Mouse (Mus musculus) lung, embryonic 14.5 days (tissue): Measurements from ENCODE around the gene Smurf2. TPM values are rescaled to one million over a fixed set of nuclear protein-coding genes. Genes with fewer than 3 reads are reported as not detected.

ENCODE experiments used
- ATAC-seq: fragments of 200-750 bp; cut with Nextera tagmentation; 2 replicates; pipeline ENCODE4 v1.8.0; 2017; ENCODE audit warnings: mild to moderate bottlenecking, moderate TSS enrichment, moderate library complexity; ENCODE audit not compliant: insufficient read depth
- DNase-seq: peaks from one replicate; pipeline ENCODE4 v3.0.0-alpha.2; 2015
- H3K27ac ChIP-seq: fragments of 300-500 bp; sonication (generic); 2 replicates; pipeline ENCODE4 v1.5.1; 2014; ENCODE audit warnings: low read depth, mild to moderate bottlenecking, moderate library complexity
- H3K27me3 ChIP-seq: fragments of 300-500 bp; sonication (generic); 2 replicates; pipeline ENCODE4 v1.6.1; 2014; ENCODE audit warnings: low read length, control low read depth; ENCODE audit not compliant: insufficient read depth
- H3K36me3 ChIP-seq: fragments of 300-500 bp; sonication (generic); 2 replicates; pipeline ENCODE4 v1.6.1; 2014; ENCODE audit warnings: control low read depth; ENCODE audit not compliant: insufficient read depth
- H3K4me1 ChIP-seq: fragments of 300-500 bp; sonication (generic); 2 replicates; pipeline ENCODE4 v1.6.1; 2014; ENCODE audit warnings: antibody characterized with exemption, control low read depth; ENCODE audit not compliant: insufficient read depth
- H3K4me2 ChIP-seq: fragments of 300-500 bp; sonication (generic); 2 replicates; pipeline ENCODE4 v1.6.1; 2014; ENCODE audit warnings: mild to moderate bottlenecking
- H3K4me3 ChIP-seq: fragments of 300-500 bp; sonication (generic); 2 replicates; pipeline ENCODE4 v1.5.1; 2014; ENCODE audit warnings: low read depth, low read length
- H3K9ac ChIP-seq: fragments of 300-500 bp; sonication (generic); 2 replicates; pipeline ENCODE4 v1.6.1; 2014
- H3K9me3 ChIP-seq: fragments of 300-500 bp; sonication (generic); 2 replicates; pipeline ENCODE4 v1.6.1; 2016; ENCODE audit warnings: low read depth, low read length, control low read depth
- CTCF ChIP-seq: IDR thresholded peaks from 2 replicates; pipeline ENCODE4 v1.5.1; 2016; ENCODE audit warnings: antibody characterized with exemption, low read depth
- WGBS: fragments of 180-500 bp; shearing (Covaris S2); extraction: QIAGEN DNeasy Blood & Tissue Kit; methylation state at CpG from one replicate; pipeline ENCODE4 v1.1.7; 2014; 5-methylcytosine and 5-hydroxymethylcytosine counted together
- polyA plus RNA-seq: library from polyadenylated mRNA; unstranded; fragments of >200 nt; fragmentation: Nextera tagmentation; extraction: Ambion mirVana; gene quantifications from 2 replicates; pipeline ENCODE4 v1.2.1, GENCODE M21; 2014

The Smurf2 gene
- polyA plus RNA-seq, 1 experiment from 2014 or later = 21.5 TPM

DNA sequence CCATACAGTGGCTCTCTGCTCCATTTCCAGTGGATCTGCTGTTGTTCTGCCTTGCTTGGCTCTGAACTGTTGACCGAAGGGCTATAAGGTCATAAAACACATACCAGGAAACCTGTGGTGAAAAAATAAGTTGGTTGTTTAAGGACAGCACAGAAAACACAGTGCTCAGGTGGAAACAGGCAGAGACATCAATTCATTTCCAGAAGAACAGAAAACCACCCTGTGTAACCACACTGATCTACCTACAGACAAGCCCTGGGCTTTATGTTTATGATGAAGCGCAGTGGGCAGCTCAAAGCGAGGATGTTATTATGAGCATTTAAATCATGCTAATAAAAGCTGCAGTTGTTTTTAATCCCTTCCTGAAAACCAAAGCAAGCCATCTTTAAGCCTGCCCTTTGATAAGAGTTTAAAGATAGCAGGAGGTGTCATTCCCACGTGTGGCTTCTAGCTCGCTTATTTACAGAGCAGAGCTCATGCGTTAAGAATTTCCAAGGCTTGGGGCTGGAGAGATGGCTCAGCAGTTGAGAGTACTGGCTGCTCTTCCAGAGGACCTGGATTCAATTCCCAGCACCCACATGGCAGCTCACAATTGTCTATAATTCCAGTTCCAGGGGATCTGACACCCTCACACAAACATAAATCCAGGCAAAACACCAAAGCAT lies 38.0 kb upstream of the Smurf2 start:
- ATAC-seq (no peak), DNase-seq (no peak)
- H3K27ac ChIP-seq = no peak overlapping the region
- H3K36me3 ChIP-seq = no peaks in the 10 kb centered on the region
- no peak overlapping the region for H3K4me2 ChIP-seq
- H3K9me3 ChIP-seq = peaks cover 3% of the 10 kb centered on the region; the same call in 1 of the 2 replicates
- no peak for TF ChIP-seq CTCF
- no peak overlapping the region for H3K4me3 ChIP-seq
- peaks cover 10% of the 10 kb centered on the region; the same call in 1 of the 2 replicates for H3K4me1 ChIP-seq
- no peaks in the 10 kb centered on the region for H3K27me3 ChIP-seq
- no peak overlapping the region for H3K9ac ChIP-seq
- 69% methylated on average over 6 of the region's 6 CpGs for WGBS

DNA sequence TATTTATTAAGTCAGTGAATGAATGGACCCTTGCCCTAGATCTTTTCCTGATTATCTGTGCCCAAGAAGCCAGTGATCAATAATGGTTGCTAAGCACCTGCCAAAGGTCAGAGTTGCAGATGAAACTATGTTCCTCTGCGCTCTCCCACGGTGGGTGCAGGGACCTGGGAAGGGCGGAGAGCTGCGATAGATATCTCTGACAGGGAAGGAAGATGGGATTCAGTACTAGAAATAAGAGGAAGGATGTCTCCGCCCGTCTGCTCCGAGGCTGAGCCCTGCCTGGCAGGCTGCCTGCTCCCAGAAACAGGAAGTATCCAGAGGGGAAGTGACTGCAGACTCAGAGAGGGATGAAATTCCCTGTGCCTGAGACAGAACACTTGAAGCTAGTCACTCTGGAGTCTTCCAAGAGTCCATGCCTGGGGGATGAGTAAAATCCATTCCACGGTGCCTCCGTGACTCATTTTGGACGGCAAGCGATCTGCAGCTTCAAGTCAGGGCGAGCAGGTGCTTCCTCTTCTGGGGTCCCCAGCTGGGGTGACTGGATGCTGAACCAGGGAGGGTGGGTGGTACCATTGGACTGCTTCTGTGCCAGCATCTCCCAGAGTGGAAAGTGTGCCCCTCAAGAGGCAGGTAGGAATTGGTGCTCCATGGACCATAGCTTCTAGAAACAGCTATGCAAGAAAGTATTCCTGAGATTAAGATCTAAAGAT lies 36.9 kb upstream of the Smurf2 start:
- H3K27me3 ChIP-seq = no peaks in the 10 kb centered on the region
- ATAC-seq = peak; percentile 52; the same call in 1 of the 2 replicates
- DNase-seq = peak; percentile 81
- peak overlapping the region; percentile 63; the same call in 1 of the 2 replicates for H3K27ac ChIP-seq
- H3K9ac ChIP-seq = no peak overlapping the region
- H3K4me1 ChIP-seq = peaks cover 10% of the 10 kb centered on the region; the same call in 1 of the 2 replicates
- H3K4me2 ChIP-seq = no peak overlapping the region
- TF ChIP-seq CTCF = no peak
- no peaks in the 10 kb centered on the region for H3K36me3 ChIP-seq
- no peak overlapping the region for H3K4me3 ChIP-seq
- peaks cover 3% of the 10 kb centered on the region; the same call in 1 of the 2 replicates for H3K9me3 ChIP-seq
- 51% methylated on average over 12 of the region's 12 CpGs for WGBS

DNA sequence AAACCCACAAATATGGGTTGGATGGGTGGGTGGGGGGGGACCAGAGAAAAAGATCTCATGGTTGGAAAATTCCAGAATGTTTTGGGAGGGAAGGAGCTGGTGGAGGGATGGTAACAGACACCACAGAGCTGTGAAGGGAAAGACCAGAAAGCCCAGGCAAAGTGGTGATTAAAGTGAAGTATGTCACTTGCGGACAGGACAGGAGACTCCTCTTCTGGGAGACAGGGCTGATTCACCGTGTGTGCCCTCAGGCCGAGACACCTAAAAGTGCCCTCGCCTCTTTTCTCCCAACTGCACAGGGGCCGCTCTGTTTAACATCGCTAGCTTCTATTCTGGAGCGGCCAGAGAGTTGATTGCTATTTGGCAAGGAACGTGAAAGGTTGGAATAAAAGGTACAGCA lies 34.1 kb upstream of the Smurf2 start:
- no peaks in the 10 kb centered on the region for H3K36me3 ChIP-seq
- H3K4me3 ChIP-seq = no peak overlapping the region
- H3K4me2 ChIP-seq = no peak overlapping the region
- WGBS = 65% methylated on average over 8 of the region's 8 CpGs
- H3K9me3 ChIP-seq = peaks cover 3% of the 10 kb centered on the region; the same call in 1 of the 2 replicates
- H3K27ac ChIP-seq = no peak overlapping the region
- H3K4me1 ChIP-seq = no peaks in the 10 kb centered on the region
- no peak for ATAC-seq
- no peaks in the 10 kb centered on the region for H3K27me3 ChIP-seq
- H3K9ac ChIP-seq = no peak overlapping the region
- no peak for TF ChIP-seq CTCF
- DNase-seq = no peak

DNA sequence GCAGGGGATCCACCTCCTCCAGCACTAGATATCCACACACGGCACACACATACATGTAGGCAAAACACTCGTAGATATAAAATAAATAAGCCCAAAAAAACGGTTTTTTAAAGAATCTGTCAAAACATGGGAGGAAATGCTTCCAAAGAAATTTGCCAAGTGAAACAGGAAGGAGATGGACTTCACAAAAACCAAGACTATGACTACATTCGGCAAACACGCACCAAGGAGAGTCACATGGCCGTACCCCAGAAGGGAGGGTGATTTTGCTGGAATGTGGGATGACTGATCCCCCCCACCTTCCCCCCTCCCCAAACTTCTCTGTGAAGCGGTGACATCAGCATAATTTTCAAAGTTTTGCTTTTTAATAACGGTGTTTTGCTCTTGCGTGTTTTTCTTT lies 33.6 kb upstream of the Smurf2 start:
- H3K9me3 ChIP-seq = peaks cover 3% of the 10 kb centered on the region; the same call in 1 of the 2 replicates

DNA sequence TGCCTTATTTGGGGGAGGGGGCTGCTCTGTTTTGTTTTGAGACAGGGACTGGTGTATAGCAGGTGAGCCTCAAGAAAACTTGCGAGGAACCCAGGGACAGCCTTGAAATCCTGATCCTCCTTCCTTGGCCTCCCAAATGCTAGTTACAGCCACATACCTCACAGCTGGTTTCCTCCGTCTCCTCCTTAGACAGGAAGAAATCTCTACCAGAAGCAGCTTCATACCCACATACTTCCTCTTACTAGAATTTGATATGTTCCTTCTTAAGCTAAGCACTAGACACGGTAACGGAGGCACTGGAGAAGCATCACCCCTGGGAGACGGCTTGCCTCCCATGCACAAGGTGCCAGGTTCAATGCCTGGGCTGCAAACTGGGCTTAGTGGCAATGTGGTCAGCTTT lies 16.8 kb upstream of the Smurf2 start:
- Histone ChIP-seq H3K36me3 (no peaks in the 10 kb centered on the region), H3K4me3 (no peak overlapping the region), H3K27ac (no peak overlapping the region), H3K27me3 (no peaks in the 10 kb centered on the region), H3K4me2 (no peak overlapping the region), H3K9me3 (no peaks in the 10 kb centered on the region), H3K4me1 (no peaks in the 10 kb centered on the region), H3K9ac (no peak overlapping the region)
- DNase-seq = no peak
- 80% methylated on average over 5 of the region's 5 CpGs for WGBS
- ATAC-seq = no peak
- TF ChIP-seq CTCF = no peak

More for the DNA sequence above, 33.6 kb upstream of the Smurf2 start:
- no peak overlapping the region for H3K4me3 ChIP-seq
- ATAC-seq (no peak), DNase-seq (no peak)
- no peak for TF ChIP-seq CTCF
- no peaks in the 10 kb centered on the region for H3K4me1 ChIP-seq
- H3K9ac ChIP-seq = no peak overlapping the region
- WGBS = 67% methylated on average over 9 of the region's 9 CpGs
- H3K27me3 ChIP-seq = no peaks in the 10 kb centered on the region
- no peak overlapping the region for H3K27ac ChIP-seq
- H3K4me2 ChIP-seq = no peak overlapping the region
- no peaks in the 10 kb centered on the region for H3K36me3 ChIP-seq

DNA sequence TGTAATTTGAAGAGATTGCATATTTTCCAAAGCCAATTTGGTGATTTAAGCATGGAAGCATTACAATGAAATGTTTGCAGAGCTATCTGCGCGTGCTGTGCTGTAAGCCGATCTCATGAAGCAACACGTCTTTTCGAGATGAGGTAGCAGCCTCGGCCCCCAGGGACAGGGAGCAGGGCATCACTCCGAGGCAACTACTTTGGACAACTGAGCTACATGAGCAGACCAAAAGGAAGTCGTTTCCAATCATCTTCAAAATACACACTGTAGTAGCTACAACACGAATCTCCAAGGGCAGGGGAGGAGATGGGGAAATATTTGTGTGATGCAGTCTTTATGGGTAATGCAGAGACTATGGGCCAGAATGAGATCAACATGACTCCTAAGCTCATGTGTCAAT lies 9.9 kb upstream of the Smurf2 start:
- WGBS = 53% methylated on average over 9 of the region's 9 CpGs

DNA sequence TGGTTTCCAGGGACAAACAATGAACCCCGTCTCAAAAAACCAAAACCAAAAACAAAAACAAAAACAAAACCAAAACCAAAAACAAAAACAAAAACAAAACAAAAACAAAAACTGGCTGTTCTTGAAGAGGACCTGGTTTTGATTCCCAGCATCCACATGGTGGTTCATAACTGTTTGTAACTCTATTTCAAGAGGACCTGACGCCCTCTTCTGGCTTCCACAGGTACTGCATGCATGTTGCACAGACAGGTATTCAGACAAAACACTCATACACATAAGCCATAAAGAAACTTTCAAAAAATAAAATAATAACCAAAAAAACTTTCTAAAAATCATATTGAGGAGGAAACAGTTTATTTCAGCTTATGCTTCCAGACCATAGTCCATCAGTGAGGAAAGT lies 8.4 kb upstream of the Smurf2 start:
- Histone ChIP-seq H3K4me2 (no peak overlapping the region), H3K27ac (no peak overlapping the region), H3K36me3 (no peaks in the 10 kb centered on the region), H3K4me3 (no peak overlapping the region), H3K9ac (no peak overlapping the region), H3K27me3 (no peaks in the 10 kb centered on the region), H3K9me3 (no peaks in the 10 kb centered on the region), H3K4me1 (no peaks in the 10 kb centered on the region)
- 49% methylated on average over 2 of the region's 2 CpGs for WGBS
- ATAC-seq (no peak), DNase-seq (no peak)
- TF ChIP-seq CTCF = peak; percentile 38; the same call in 1 of the 2 replicates

More for the DNA sequence above, 9.9 kb upstream of the Smurf2 start:
- no peaks in the 10 kb centered on the region for H3K9me3 ChIP-seq
- no peaks in the 10 kb centered on the region for H3K4me1 ChIP-seq
- H3K4me2 ChIP-seq = no peak overlapping the region
- H3K36me3 ChIP-seq = no peaks in the 10 kb centered on the region
- TF ChIP-seq CTCF = no peak
- no peak overlapping the region for H3K9ac ChIP-seq
- H3K27me3 ChIP-seq = no peaks in the 10 kb centered on the region
- no peak overlapping the region for H3K27ac ChIP-seq
- H3K4me3 ChIP-seq = no peak overlapping the region
- ATAC-seq (no peak), DNase-seq (no peak)
